In genomic region chr12:37521772-37522171, GRCm38 (mm10) we compare ENCODE assay signal across 33 mouse cellular contexts.
DNase-seq lines count a peak whose midpoint lies in the region; ATAC-seq lines count a peak whose summit lies in the region.
"Had no signal": no experiment of that assay in that cellular context is flagged by ENCODE, and none has a peak within 500 bp of the region (broad histone marks: within the 10 kb centered on the region; RNA-seq: fewer than 3 reads in every experiment).

No protein-coding gene starts in this region.

- peak; percentile 60 to 63 for DNase-seq in frontal cortex, adult 2 months (ENCODE audit: extremely low spot score in 1 of 2, low spot score in 1 of 2)
- no peak for DNase-seq in frontal cortex, postnatal 25 days (ENCODE audit: low spot score in 2 of 2)
- peak; percentile 50 for DNase-seq in right cerebral cortex, adult 18-20 months
- DNase-seq in right cerebral cortex, postnatal 4 days = no peak
- peak; percentile 2 to 32 for DNase-seq in left cerebral cortex, adult 18-20 months (ENCODE audit: low spot score in 2 of 2)
- DNase-seq in right cerebral cortex, postnatal 36 days (ENCODE audit: low spot score in 2 of 2) = peak; percentile 1 to 49
- DNase-seq in hindbrain, embryonic 11.5 days (ENCODE audit: low spot score) = no peak
- DNase-seq in adrenal gland, postnatal 25 days = no peak
- DNase-seq: adrenal gland, postnatal 10 days; cerebellum, adult 11-12 months; cerebellum, adult 9-11 months; embryo, embryonic 11 days; gastrocnemius, postnatal 36 days; heart, adult 18-20 months; heart, postnatal 36 days; kidney, adult 8-10 months; kidney, postnatal 25 days; liver, embryonic 13.5 days; lung, adult 2 months; lung, postnatal 10 days; thymus, postnatal 25 days had no signal

- no peak for ATAC-seq in hindbrain, embryonic 11.5 days (ENCODE audit: low FRiP score)
- ATAC-seq: forebrain, embryonic 14.5 days; intestine, embryonic 16.5 days; midbrain, embryonic 13.5 days; Patski had no signal

- H3K9ac ChIP-seq in hindbrain, embryonic 11.5 days (ENCODE audit: low read depth, low read length) = no peak overlapping the region
- H3K9ac ChIP-seq: embryonic facial prominence, embryonic 12.5 days; hindbrain, embryonic 13.5 days; limb, embryonic 15.5 days; liver, embryonic 13.5 days; midbrain, embryonic 13.5 days; neural tube, embryonic 13.5 days had no signal

- H3K4me3 ChIP-seq in hindbrain, embryonic 11.5 days (ENCODE audit: low read depth, low read length) = no peak overlapping the region
- H3K4me3 ChIP-seq: embryonic facial prominence, embryonic 12.5 days; hindbrain, embryonic 13.5 days; limb, embryonic 10.5 days; limb, embryonic 15.5 days; liver, embryonic 13.5 days; midbrain, embryonic 13.5 days; neural tube, embryonic 13.5 days had no signal

- H3K27me3 ChIP-seq in hindbrain, embryonic 11.5 days (ENCODE audit: control insufficient read depth, insufficient read depth, low read length) = no peaks in the 10 kb centered on the region
- H3K27me3 ChIP-seq: embryonic facial prominence, embryonic 12.5 days; hindbrain, embryonic 13.5 days; limb, embryonic 15.5 days; liver, embryonic 13.5 days; midbrain, embryonic 13.5 days; neural tube, embryonic 13.5 days; Patski had no signal

- H3K36me3 ChIP-seq in hindbrain, embryonic 11.5 days (ENCODE audit: control insufficient read depth, insufficient read depth, low read length) = no peaks in the 10 kb centered on the region
- H3K36me3 ChIP-seq: embryonic facial prominence, embryonic 12.5 days; G1E; hindbrain, embryonic 13.5 days; limb, embryonic 10.5 days; limb, embryonic 15.5 days; liver, embryonic 13.5 days; midbrain, embryonic 13.5 days; neural tube, embryonic 13.5 days had no signal

- H3K9me3 ChIP-seq in hindbrain, embryonic 11.5 days (ENCODE audit: control insufficient read depth, low read length) = no peaks in the 10 kb centered on the region
- H3K9me3 ChIP-seq: limb, embryonic 10.5 days; limb, embryonic 15.5 days; liver, embryonic 13.5 days had no signal

- no peak overlapping the region for H3K27ac ChIP-seq in hindbrain, embryonic 11.5 days (ENCODE audit: low read depth, low read length)
- H3K27ac ChIP-seq: embryonic facial prominence, embryonic 12.5 days; hindbrain, embryonic 13.5 days; limb, embryonic 10.5 days; limb, embryonic 15.5 days; liver, embryonic 13.5 days; macrophage; midbrain, embryonic 13.5 days; neural tube, embryonic 13.5 days had no signal

- H3K4me1 ChIP-seq in hindbrain, embryonic 11.5 days (replicated peaks; ENCODE audit: control insufficient read depth, insufficient read depth, low read length) = no peaks in the 10 kb centered on the region
- H3K4me1 ChIP-seq: embryonic facial prominence, embryonic 12.5 days; hindbrain, embryonic 13.5 days; limb, embryonic 10.5 days; limb, embryonic 15.5 days; liver, embryonic 13.5 days; midbrain, embryonic 13.5 days; neural tube, embryonic 13.5 days had no signal

- H3K4me2 ChIP-seq in hindbrain, embryonic 11.5 days (replicated peaks; ENCODE audit: low read depth, low read length) = no peak overlapping the region
- H3K4me2 ChIP-seq: embryonic facial prominence, embryonic 12.5 days; heart, embryonic 11.5 days; hindbrain, embryonic 13.5 days; limb, embryonic 15.5 days; liver, embryonic 13.5 days; midbrain, embryonic 13.5 days; neural tube, embryonic 13.5 days had no signal

- WGBS in hindbrain, embryonic 11.5 days = 80% methylated on average over 1 of the region's 1 CpGs

Comparison
In these comparisons a context has a peak if more than half of its experiments do, and no peak if none do; other contexts are left out.
1. DNase-seq: peak in frontal cortex, adult 2 months (2 of 2), right cerebral cortex, adult 18-20 months (single experiment), left cerebral cortex, adult 18-20 months (2 of 2) and right cerebral cortex, postnatal 36 days (2 of 2); none in frontal cortex, postnatal 25 days (0 of 2), right cerebral cortex, postnatal 4 days (single experiment), hindbrain, embryonic 11.5 days (single experiment) and adrenal gland, postnatal 25 days (single experiment).